Mouse (Mus musculus): ENCODE data around the gene Ppat. TPM values are rescaled to one million over a fixed set of nuclear protein-coding genes. Genes with fewer than 3 reads are reported as not detected.

Gene Ppat
- total and polyA plus RNA-seq, 3 experiments: 103 to 180 (median 110) TPM

- TF ChIP-seq KAT2A (conservative IDR thresholded peaks at IDR 0.05; ENCODE audit: low read depth, low read length) (no peak), GATA1 (IDR thresholded peaks at IDR 0.05; ENCODE audit: low read depth, low read length) (peak; percentile 65), MAX (IDR thresholded peaks at IDR 0.05; ENCODE audit: low read length) (no peak)
Measured at GRCm38 (mm10) chr5:76954271-76954900, 3.0 kb upstream of the Ppat start (continued).

- Histone ChIP-seq H3K9me3 (replicated peaks; ENCODE audit: insufficient read depth, low read length) (no peaks in the 10 kb centered on the region), H3K79me2 (ENCODE audit: control insufficient read depth, insufficient read depth, low read length, poor library complexity) (peaks cover 53% of the 10 kb centered on the region), H3K36me3 (ENCODE audit: control insufficient read depth in 1 of 2, insufficient read depth in 2 of 2, low read length in 2 of 2) (peaks cover 13 to 42% of the 10 kb centered on the region in 2 experiments), H3K27me3 (ENCODE audit: control insufficient read depth in 1 of 2, insufficient read depth in 2 of 2, low read length in 2 of 2) (no peaks in the 10 kb centered on the region), H3K4me3 (ENCODE audit: control insufficient read depth in 1 of 2, insufficient read depth in 1 of 2, low read depth in 2 of 2, low read length in 2 of 2) (no peak overlapping the region), H3K27ac (ENCODE audit: control insufficient read depth, low read depth, low read length) (peak overlapping the region; percentile 26), H3K4me1 (ENCODE audit: control insufficient read depth in 1 of 2, insufficient read depth in 2 of 2, low read length in 2 of 2) (peaks cover 13 to 20% of the 10 kb centered on the region in 2 experiments), H3K9ac (ENCODE audit: control insufficient read depth, low read depth, low read length, poor library complexity, severe bottlenecking) (peak overlapping the region; percentile 32; the same call in 1 of the 2 replicates)
- no peak for DNase-seq (ENCODE audit: low read depth, low spot score)
- no peak for TF ChIP-seq ZMIZ1 (IDR thresholded peaks at IDR 0.05; ENCODE audit: low read depth, low read length)
- TF ChIP-seq NELFE (IDR thresholded peaks at IDR 0.05; ENCODE audit: low read depth, low read length): no peak
- no peak for TF ChIP-seq MYC (IDR thresholded peaks at IDR 0.05; ENCODE audit: low read depth, low read length)
- TF ChIP-seq MXI1 (IDR thresholded peaks at IDR 0.05; ENCODE audit: low read depth, low read length): no peak
- TF ChIP-seq JUND (IDR thresholded peaks at IDR 0.05; ENCODE audit: low read depth, low read length): no peak
- TF ChIP-seq TAL1 (IDR thresholded peaks at IDR 0.05; ENCODE audit: low read length): no peak
- TF ChIP-seq E2F4 (IDR thresholded peaks at IDR 0.05; ENCODE audit: borderline replicate concordance, low read depth, low read length): no peak
- TF ChIP-seq EP300 (IDR thresholded peaks at IDR 0.05; ENCODE audit: low read depth in 1 of 2, low read length in 2 of 2): no peak
- no peak for TF ChIP-seq USF1 (IDR thresholded peaks at IDR 0.05; ENCODE audit: low read depth, low read length)
- TF ChIP-seq ETS1 (IDR thresholded peaks at IDR 0.05; ENCODE audit: low read depth, low read length): no peak
- no peak for TF ChIP-seq POLR2A (IDR thresholded peaks at IDR 0.05; ENCODE audit: control insufficient read depth in 1 of 2, insufficient read depth in 1 of 2, low read depth in 1 of 2, low read length in 2 of 2, poor library complexity in 1 of 2)
- no peak for TF ChIP-seq USF2 (IDR thresholded peaks at IDR 0.05; ENCODE audit: borderline replicate concordance in 1 of 2, insufficient read depth in 1 of 2, low read depth in 1 of 2, low read length in 2 of 2)
- no peak for TF ChIP-seq POLR2AphosphoS2 (IDR thresholded peaks at IDR 0.05; ENCODE audit: low read length)
- TF ChIP-seq TCF12 (IDR thresholded peaks at IDR 0.05; ENCODE audit: low read depth, low read length): no peak
Measured at GRCm38 (mm10) chr5:76953794-76954193, 2.4 kb upstream of the Ppat start.
